Mouse (Mus musculus): ENCODE measurements around the gene Atrn. TPM values are rescaled to one million over a fixed set of nuclear protein-coding genes. Genes with fewer than 3 reads are reported as not detected.

Gene Atrn
- total and polyA plus RNA-seq, 2 experiments from 2014 or later = 12.6 to 76.4 TPM

DNA sequence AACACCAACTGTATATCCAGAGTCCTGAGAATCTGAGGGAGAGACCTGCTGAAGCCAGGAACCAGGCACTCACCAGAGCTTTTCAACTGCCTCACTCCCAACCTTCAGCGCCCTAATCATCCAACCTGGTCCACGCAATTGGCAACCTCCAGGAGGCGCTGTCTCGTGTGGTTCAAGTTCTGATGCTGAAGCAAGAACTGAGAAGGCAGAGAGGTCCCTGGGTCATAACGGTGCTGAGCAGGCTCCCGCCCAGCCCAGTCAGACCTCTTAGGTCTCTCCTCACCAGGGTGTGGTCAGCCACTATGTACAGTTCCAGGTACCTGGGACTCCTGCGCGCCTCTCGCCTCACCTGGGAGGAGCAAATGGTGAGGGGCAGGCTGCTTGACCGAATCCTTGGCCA is 149.3 kb downstream of the Atrn start:
- peak; percentile 82 for TF ChIP-seq CTCF (IDR thresholded peaks at IDR 0.05; ENCODE audit: low read depth)
- H3K4me2 ChIP-seq (ENCODE audit: low read depth, low read length) = peak overlapping the region; percentile 50
- H3K27me3 ChIP-seq (ENCODE audit: insufficient read depth, low read length) = peaks cover 37% of the 10 kb centered on the region
- 6% methylated on average over 10 of the region's 10 CpGs for WGBS
- H3K4me3 ChIP-seq (ENCODE audit: low read length) = no peak overlapping the region
- no peak overlapping the region for H3K9ac ChIP-seq (replicated peaks; ENCODE audit: low read length)
- peaks cover 8% of the 10 kb centered on the region for H3K4me1 ChIP-seq (ENCODE audit: insufficient read depth, low read length)
- DNase-seq (ENCODE audit: low spot score) (peak; percentile 72), ATAC-seq (peak; percentile 54)
- H3K36me3 ChIP-seq (ENCODE audit: insufficient read depth, low read length) = no peaks in the 10 kb centered on the region
- no peak overlapping the region for H3K27ac ChIP-seq
- H3K9me3 ChIP-seq (ENCODE audit: low read length) = no peaks in the 10 kb centered on the region

GRCm38 (mm10) chr2:131056191-131056590 is 149.9 kb downstream of the Atrn start:
- Histone ChIP-seq H3K4me3 (ENCODE audit: low read length) (no peak overlapping the region), H3K9me3 (ENCODE audit: low read length) (no peaks in the 10 kb centered on the region), H3K4me2 (ENCODE audit: low read depth, low read length) (peak overlapping the region; percentile 50; the same call in 1 of the 2 replicates), H3K27ac (no peak overlapping the region), H3K27me3 (ENCODE audit: insufficient read depth, low read length) (peaks cover 37% of the 10 kb centered on the region), H3K9ac (replicated peaks; ENCODE audit: low read length) (no peak overlapping the region), H3K36me3 (ENCODE audit: insufficient read depth, low read length) (no peaks in the 10 kb centered on the region), H3K4me1 (ENCODE audit: insufficient read depth, low read length) (peaks cover 8% of the 10 kb centered on the region)
- TF ChIP-seq CTCF (IDR thresholded peaks at IDR 0.05; ENCODE audit: low read depth) = peak; percentile 79
- DNase-seq (ENCODE audit: low spot score) (peak; percentile 71), ATAC-seq (peak; percentile 46; the same call in 1 of the 2 replicates)
- 6% methylated on average over 10 of the region's 10 CpGs for WGBS

GRCm38 (mm10) chr2:131058672-131059071 is 152.4 kb downstream of the Atrn start:
- DNase-seq (ENCODE audit: low spot score) (no peak), ATAC-seq (no peak)
- Histone ChIP-seq H3K9me3 (ENCODE audit: low read length) (no peaks in the 10 kb centered on the region), H3K4me3 (ENCODE audit: low read length) (no peak overlapping the region), H3K36me3 (ENCODE audit: insufficient read depth, low read length) (no peaks in the 10 kb centered on the region), H3K27me3 (ENCODE audit: insufficient read depth, low read length) (peaks cover 34% of the 10 kb centered on the region), H3K27ac (no peak overlapping the region), H3K9ac (replicated peaks; ENCODE audit: low read length) (no peak overlapping the region), H3K4me2 (ENCODE audit: low read depth, low read length) (no peak overlapping the region), H3K4me1 (ENCODE audit: insufficient read depth, low read length) (peaks cover 5% of the 10 kb centered on the region)
- TF ChIP-seq CTCF (IDR thresholded peaks at IDR 0.05; ENCODE audit: low read depth) = no peak
- WGBS = 92% methylated on average over 8 of the region's 8 CpGs

DNA sequence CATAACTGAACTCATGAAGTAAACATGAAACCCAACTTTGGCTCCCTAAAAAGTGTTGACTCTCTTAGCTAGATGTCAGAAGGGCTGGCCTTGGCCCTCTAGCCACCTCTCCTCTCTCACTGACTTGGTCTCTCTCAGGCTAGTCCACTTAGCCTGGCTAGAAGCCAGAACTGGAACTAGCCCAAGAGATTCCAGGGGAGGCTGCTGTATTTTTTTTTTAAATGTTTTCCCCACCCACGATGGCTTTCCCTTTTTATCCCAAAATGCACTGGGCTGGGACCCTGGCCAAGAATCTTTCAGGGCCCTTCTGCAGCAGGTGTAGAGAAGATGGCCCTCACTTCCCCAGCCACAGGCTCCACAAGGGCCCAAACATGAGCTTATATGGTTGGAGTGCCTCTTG is 153.1 kb downstream of the Atrn start:
- TF ChIP-seq CTCF (IDR thresholded peaks at IDR 0.05; ENCODE audit: low read depth) = no peak
- Histone ChIP-seq H3K4me3 (ENCODE audit: low read length) (no peak overlapping the region), H3K4me1 (ENCODE audit: insufficient read depth, low read length) (no peaks in the 10 kb centered on the region), H3K4me2 (ENCODE audit: low read depth, low read length) (no peak overlapping the region), H3K9me3 (ENCODE audit: low read length) (no peaks in the 10 kb centered on the region), H3K27ac (no peak overlapping the region), H3K9ac (replicated peaks; ENCODE audit: low read length) (no peak overlapping the region), H3K27me3 (ENCODE audit: insufficient read depth, low read length) (peaks cover 27% of the 10 kb centered on the region), H3K36me3 (ENCODE audit: insufficient read depth, low read length) (no peaks in the 10 kb centered on the region)
- WGBS = 17% methylated on average over 1 of the region's 1 CpGs
- DNase-seq (ENCODE audit: low spot score) (peak; percentile 52), ATAC-seq (no peak)

GRCm38 (mm10) chr2:131059781-131060540 is 153.7 kb downstream of the Atrn start:
- H3K4me1 ChIP-seq (ENCODE audit: insufficient read depth, low read length) = no peaks in the 10 kb centered on the region
- H3K27me3 ChIP-seq (ENCODE audit: insufficient read depth, low read length) = peaks cover 23% of the 10 kb centered on the region; the same call in 1 of the 2 replicates
- H3K27ac ChIP-seq = no peak overlapping the region
- no peak for DNase-seq (ENCODE audit: low spot score)
- H3K9me3 ChIP-seq (ENCODE audit: low read length) = no peaks in the 10 kb centered on the region
- H3K4me2 ChIP-seq (ENCODE audit: low read depth, low read length) = no peak overlapping the region
- no peaks in the 10 kb centered on the region for H3K36me3 ChIP-seq (ENCODE audit: insufficient read depth, low read length)
- H3K9ac ChIP-seq (replicated peaks; ENCODE audit: low read length) = no peak overlapping the region
- no peak for ATAC-seq
- WGBS = 53% methylated on average over 9 of the region's 9 CpGs
- no peak for TF ChIP-seq CTCF (IDR thresholded peaks at IDR 0.05; ENCODE audit: low read depth)
- no peak overlapping the region for H3K4me3 ChIP-seq (ENCODE audit: low read length)

DNA sequence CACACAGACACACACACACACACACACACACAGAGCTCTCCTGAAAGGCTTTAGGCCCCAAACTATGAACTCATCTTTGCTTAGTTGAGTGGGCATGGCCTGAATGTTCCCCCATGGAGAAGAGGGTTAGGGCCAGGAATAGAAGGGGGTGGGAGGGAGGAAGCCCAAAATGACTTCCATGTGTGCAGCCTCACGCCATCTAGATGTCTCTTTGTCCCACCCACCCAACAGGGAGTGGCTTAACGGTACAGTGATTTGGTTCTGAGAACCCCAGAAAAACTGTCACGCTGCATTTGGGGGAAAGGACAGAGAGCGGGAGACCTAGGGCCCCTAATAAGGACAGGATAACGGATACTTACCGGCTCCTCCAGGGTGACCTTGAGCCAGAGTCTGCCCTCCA is 154.5 kb downstream of the Atrn start:
- 59% methylated on average over 6 of the region's 6 CpGs for WGBS
- H3K9me3 ChIP-seq (ENCODE audit: low read length) = no peaks in the 10 kb centered on the region
- H3K4me2 ChIP-seq (ENCODE audit: low read depth, low read length) = no peak overlapping the region
- no peak overlapping the region for H3K9ac ChIP-seq (replicated peaks; ENCODE audit: low read length)
- peaks cover 18% of the 10 kb centered on the region; the same call in 1 of the 2 replicates for H3K27me3 ChIP-seq (ENCODE audit: insufficient read depth, low read length)
- H3K27ac ChIP-seq = no peak overlapping the region
- no peak for DNase-seq (ENCODE audit: low spot score)
- no peak for TF ChIP-seq CTCF (IDR thresholded peaks at IDR 0.05; ENCODE audit: low read depth)
- H3K4me1 ChIP-seq (ENCODE audit: insufficient read depth, low read length) = no peaks in the 10 kb centered on the region
- H3K4me3 ChIP-seq (ENCODE audit: low read length) = no peak overlapping the region
- ATAC-seq = no peak
- no peaks in the 10 kb centered on the region for H3K36me3 ChIP-seq (ENCODE audit: insufficient read depth, low read length)

DNA sequence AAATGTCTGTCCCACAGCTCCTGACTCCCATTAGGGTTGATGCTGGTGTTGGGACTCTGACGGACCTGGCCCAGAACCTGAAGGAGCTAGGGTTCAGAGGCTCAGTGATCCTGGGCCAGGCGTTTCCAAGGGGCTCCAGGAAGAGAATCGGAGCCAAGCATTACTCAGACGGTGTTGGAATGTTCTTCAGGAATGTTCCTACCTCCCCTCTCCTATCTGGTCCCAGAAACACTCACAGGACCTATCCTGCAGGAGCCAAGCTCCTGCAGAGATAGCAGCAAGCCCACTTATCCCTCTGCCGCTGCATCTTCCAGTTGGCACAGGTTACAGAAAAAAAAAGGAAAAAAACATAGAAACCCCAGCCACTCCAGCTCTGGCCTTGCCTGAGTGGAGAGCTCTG is 155.3 kb downstream of the Atrn start:
- Histone ChIP-seq H3K9ac (replicated peaks; ENCODE audit: low read length) (no peak overlapping the region), H3K27me3 (ENCODE audit: insufficient read depth, low read length) (peaks cover 12% of the 10 kb centered on the region; the same call in 1 of the 2 replicates), H3K4me2 (ENCODE audit: low read depth, low read length) (no peak overlapping the region), H3K27ac (no peak overlapping the region), H3K4me1 (ENCODE audit: insufficient read depth, low read length) (no peaks in the 10 kb centered on the region), H3K36me3 (ENCODE audit: insufficient read depth, low read length) (no peaks in the 10 kb centered on the region), H3K9me3 (ENCODE audit: low read length) (no peaks in the 10 kb centered on the region), H3K4me3 (ENCODE audit: low read length) (no peak overlapping the region)
- no peak for ATAC-seq
- WGBS = 68% methylated on average over 5 of the region's 5 CpGs
- TF ChIP-seq CTCF (IDR thresholded peaks at IDR 0.05; ENCODE audit: low read depth) = no peak
- no peak for DNase-seq (ENCODE audit: low spot score)

Measured in hindbrain, postnatal 0 days (tissue).